Mouse (Mus musculus): ENCODE data around the gene 2610528J11Rik.
"Not testable (repeated sequence)": the region's sequence is repeated elsewhere in the genome, so short reads cannot be mapped to it uniquely, and the experiment has no call there.

DNA sequence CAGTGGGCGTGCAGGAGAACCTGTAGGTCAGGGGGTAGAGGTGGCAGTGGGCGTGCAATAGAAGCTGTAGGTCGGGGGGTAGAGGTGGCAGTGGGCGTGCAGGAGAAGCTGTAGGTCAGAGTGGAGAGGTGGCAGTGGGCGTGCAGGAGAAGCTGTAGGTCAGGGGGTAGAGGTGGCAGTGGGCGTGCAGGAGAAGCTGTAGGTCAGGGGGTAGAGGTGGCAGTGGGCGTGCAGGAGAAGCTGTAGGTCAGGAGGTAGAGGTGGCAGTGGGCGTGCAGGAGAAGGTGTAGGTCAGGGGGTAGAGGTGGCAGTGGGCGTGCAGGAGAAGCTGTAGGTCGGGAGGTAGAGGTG lies 21.3 kb downstream of the 2610528J11Rik start:
- TF ChIP-seq GATA1, TAL1 (IDR thresholded peaks at IDR 0.05; ENCODE audit: low read length): not testable (repeated sequence)
